Mouse (Mus musculus): Measurements from ENCODE around the gene Fez1. TPM values are rescaled to one million over a fixed set of nuclear protein-coding genes. Genes with fewer than 3 reads are reported as not detected.
A peak's percentile ranks its signal among the peaks of the same experiment; 100 is the strongest.

The Fez1 gene
- polyA plus RNA-seq, 1 experiment from 2014 or later = 715 TPM

- no peak overlapping the region for H3K27ac ChIP-seq (ENCODE audit: low read length)
- H3K27me3 ChIP-seq (replicated peaks; ENCODE audit: control insufficient read depth, insufficient read depth, low read length) = no peaks in the 10 kb centered on the region
- ATAC-seq = no peak
- 67% methylated on average over 6 of the region's 6 CpGs for WGBS
- H3K4me2 ChIP-seq (ENCODE audit: low read length) = no peak overlapping the region
- 0 out of 2 replicates have a peak, but pooled peaks cover 2% of the 10 kb centered on the region for H3K4me1 ChIP-seq (replicated peaks; ENCODE audit: control insufficient read depth, insufficient read depth, low read length)
- H3K9me3 ChIP-seq (ENCODE audit: control insufficient read depth, low read length) = no peaks in the 10 kb centered on the region
- H3K9ac ChIP-seq (replicated peaks; ENCODE audit: low read depth, low read length) = no peak overlapping the region
- no peak overlapping the region for H3K4me3 ChIP-seq (replicated peaks; ENCODE audit: low read length)
- no peaks in the 10 kb centered on the region for H3K36me3 ChIP-seq (ENCODE audit: control insufficient read depth, insufficient read depth)
Measured at GRCm38 (mm10) chr9:36803386-36803785, 18.3 kb upstream of the Fez1 start.

GRCm38 (mm10) chr9:36803926-36804325, 17.7 kb upstream of the Fez1 start:
- Histone ChIP-seq H3K9me3 (ENCODE audit: control insufficient read depth, low read length) (no peaks in the 10 kb centered on the region), H3K9ac (replicated peaks; ENCODE audit: low read depth, low read length) (no peak overlapping the region), H3K36me3 (ENCODE audit: control insufficient read depth, insufficient read depth) (no peaks in the 10 kb centered on the region), H3K4me1 (replicated peaks; ENCODE audit: control insufficient read depth, insufficient read depth, low read length) (0 out of 2 replicates have a peak, but pooled peaks cover 3% of the 10 kb centered on the region), H3K27me3 (replicated peaks; ENCODE audit: control insufficient read depth, insufficient read depth, low read length) (no peaks in the 10 kb centered on the region), H3K4me2 (ENCODE audit: low read length) (no peak overlapping the region), H3K4me3 (replicated peaks; ENCODE audit: low read length) (no peak overlapping the region), H3K27ac (ENCODE audit: low read length) (no peak overlapping the region)
- no peak for ATAC-seq
- WGBS = 85% methylated on average over 3 of the region's 3 CpGs

- no peaks in the 10 kb centered on the region for H3K9me3 ChIP-seq (ENCODE audit: control insufficient read depth, low read length)
- 91% methylated on average over 3 of the region's 3 CpGs for WGBS
- H3K36me3 ChIP-seq (ENCODE audit: control insufficient read depth, insufficient read depth) = no peaks in the 10 kb centered on the region
- 0 out of 2 replicates have a peak, but pooled peaks cover 3% of the 10 kb centered on the region for H3K4me1 ChIP-seq (replicated peaks; ENCODE audit: control insufficient read depth, insufficient read depth, low read length)
- no peak overlapping the region for H3K4me3 ChIP-seq (replicated peaks; ENCODE audit: low read length)
- no peaks in the 10 kb centered on the region for H3K27me3 ChIP-seq (replicated peaks; ENCODE audit: control insufficient read depth, insufficient read depth, low read length)
- H3K27ac ChIP-seq (ENCODE audit: low read length) = no peak overlapping the region
- H3K9ac ChIP-seq (replicated peaks; ENCODE audit: low read depth, low read length) = no peak overlapping the region
- H3K4me2 ChIP-seq (ENCODE audit: low read length) = no peak overlapping the region
- ATAC-seq = no peak
Measured at GRCm38 (mm10) chr9:36805256-36805975, 16.2 kb upstream of the Fez1 start.

GRCm38 (mm10) chr9:36808126-36808785, 13.4 kb upstream of the Fez1 start:
- H3K27ac ChIP-seq (ENCODE audit: low read length) = no peak overlapping the region
- no peaks in the 10 kb centered on the region for H3K36me3 ChIP-seq (ENCODE audit: control insufficient read depth, insufficient read depth)
- H3K4me2 ChIP-seq (ENCODE audit: low read length) = no peak overlapping the region
- H3K9ac ChIP-seq (replicated peaks; ENCODE audit: low read depth, low read length) = no peak overlapping the region
- 0 out of 2 replicates have a peak, but pooled peaks cover 3% of the 10 kb centered on the region for H3K4me1 ChIP-seq (replicated peaks; ENCODE audit: control insufficient read depth, insufficient read depth, low read length)
- 54% methylated on average over 5 of the region's 5 CpGs for WGBS
- H3K9me3 ChIP-seq (ENCODE audit: control insufficient read depth, low read length) = no peaks in the 10 kb centered on the region
- H3K4me3 ChIP-seq (replicated peaks; ENCODE audit: low read length) = no peak overlapping the region
- ATAC-seq = 0 out of 2 replicates have a peak, but pooled peaks have one; percentile 15
- H3K27me3 ChIP-seq (replicated peaks; ENCODE audit: control insufficient read depth, insufficient read depth, low read length) = no peaks in the 10 kb centered on the region

GRCm38 (mm10) chr9:36814486-36814885, 7.2 kb upstream of the Fez1 start:
- Histone ChIP-seq H3K27me3 (replicated peaks; ENCODE audit: control insufficient read depth, insufficient read depth, low read length) (no peaks in the 10 kb centered on the region), H3K9me3 (ENCODE audit: control insufficient read depth, low read length) (no peaks in the 10 kb centered on the region), H3K27ac (ENCODE audit: low read length) (no peak overlapping the region), H3K4me3 (replicated peaks; ENCODE audit: low read length) (no peak overlapping the region), H3K4me1 (replicated peaks; ENCODE audit: control insufficient read depth, insufficient read depth, low read length) (no peaks in the 10 kb centered on the region), H3K9ac (replicated peaks; ENCODE audit: low read depth, low read length) (no peak overlapping the region), H3K4me2 (ENCODE audit: low read length) (no peak overlapping the region), H3K36me3 (ENCODE audit: control insufficient read depth, insufficient read depth) (no peaks in the 10 kb centered on the region)
- no peak for ATAC-seq
- 66% methylated on average over 3 of the region's 3 CpGs for WGBS

GRCm38 (mm10) chr9:36818905-36819304, 2.8 kb upstream of the Fez1 start:
- H3K9ac ChIP-seq (replicated peaks; ENCODE audit: low read depth, low read length) = no peak overlapping the region
- no peaks in the 10 kb centered on the region for H3K9me3 ChIP-seq (ENCODE audit: control insufficient read depth, low read length)
- H3K27ac ChIP-seq (ENCODE audit: low read length) = no peak overlapping the region
- H3K27me3 ChIP-seq (replicated peaks; ENCODE audit: control insufficient read depth, insufficient read depth, low read length) = no peaks in the 10 kb centered on the region
- H3K4me2 ChIP-seq (ENCODE audit: low read length) = no peak overlapping the region
- 51% methylated on average over 4 of the region's 4 CpGs for WGBS
- no peak overlapping the region for H3K4me3 ChIP-seq (replicated peaks; ENCODE audit: low read length)
- peaks cover 19% of the 10 kb centered on the region for H3K4me1 ChIP-seq (replicated peaks; ENCODE audit: control insufficient read depth, insufficient read depth, low read length)
- no peak for ATAC-seq
- no peaks in the 10 kb centered on the region for H3K36me3 ChIP-seq (ENCODE audit: control insufficient read depth, insufficient read depth)

DNA sequence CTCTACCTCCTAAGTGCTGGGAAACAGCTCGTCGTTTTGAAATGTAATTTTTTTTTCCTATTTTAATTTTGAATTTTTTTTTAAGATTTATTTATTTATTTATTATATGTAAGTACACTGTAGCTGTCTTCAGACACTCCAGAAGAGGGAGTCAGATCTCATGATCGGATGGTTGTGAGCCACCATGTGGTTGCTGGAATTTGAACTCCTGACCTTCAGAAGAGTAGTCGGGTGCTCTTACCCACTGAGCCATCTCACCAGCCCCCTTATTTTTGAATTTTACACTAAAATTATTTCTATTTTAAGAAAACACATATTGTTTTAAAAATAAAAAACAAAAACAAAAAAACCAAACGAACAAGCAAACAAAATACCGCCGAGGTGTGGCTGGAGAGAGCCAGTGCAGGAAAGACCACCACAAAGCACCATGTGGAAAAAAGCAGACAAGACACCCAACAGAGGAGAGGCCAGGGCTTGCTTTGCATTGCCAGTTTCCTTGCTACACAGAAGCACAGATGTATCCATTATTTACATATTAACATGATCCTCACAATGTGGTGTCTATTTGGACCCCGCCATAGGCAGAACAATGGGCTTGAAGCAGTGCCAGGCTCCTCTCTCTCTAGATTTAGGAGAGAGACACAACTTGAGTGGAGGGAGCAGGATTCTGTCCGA, 558 bp upstream of the Fez1 start:
- Histone ChIP-seq H3K4me2 (ENCODE audit: low read length) (peak overlapping the region; percentile 70), H3K9ac (replicated peaks; ENCODE audit: low read depth, low read length) (peak overlapping the region; percentile 61), H3K9me3 (ENCODE audit: control insufficient read depth, low read length) (no peaks in the 10 kb centered on the region), H3K4me3 (replicated peaks; ENCODE audit: low read length) (peak overlapping the region; percentile 36), H3K36me3 (ENCODE audit: control insufficient read depth, insufficient read depth) (no peaks in the 10 kb centered on the region), H3K27ac (ENCODE audit: low read length) (peak overlapping the region; percentile 98), H3K4me1 (replicated peaks; ENCODE audit: control insufficient read depth, insufficient read depth, low read length) (peaks cover 19% of the 10 kb centered on the region), H3K27me3 (replicated peaks; ENCODE audit: control insufficient read depth, insufficient read depth, low read length) (no peaks in the 10 kb centered on the region)
- peak; percentile 79 for ATAC-seq
- WGBS = 15% methylated on average over 9 of the region's 9 CpGs

- H3K27ac ChIP-seq (ENCODE audit: low read length) = peak overlapping the region; percentile 98
- 0% methylated on average over 2 of the region's 2 CpGs for WGBS
- ATAC-seq = peak; percentile 47
- H3K27me3 ChIP-seq (replicated peaks; ENCODE audit: control insufficient read depth, insufficient read depth, low read length) = no peaks in the 10 kb centered on the region
- peak overlapping the region; percentile 36 for H3K4me3 ChIP-seq (replicated peaks; ENCODE audit: low read length)
- H3K9me3 ChIP-seq (ENCODE audit: control insufficient read depth, low read length) = no peaks in the 10 kb centered on the region
- no peaks in the 10 kb centered on the region for H3K36me3 ChIP-seq (ENCODE audit: control insufficient read depth, insufficient read depth)
- H3K4me1 ChIP-seq (replicated peaks; ENCODE audit: control insufficient read depth, insufficient read depth, low read length) = peaks cover 21% of the 10 kb centered on the region
- peak overlapping the region; percentile 70 for H3K4me2 ChIP-seq (ENCODE audit: low read length)
- peak overlapping the region; percentile 61 for H3K9ac ChIP-seq (replicated peaks; ENCODE audit: low read depth, low read length)
Measured at GRCm38 (mm10) chr9:36822024-36822423, 360 bp downstream of the Fez1 start.

DNA sequence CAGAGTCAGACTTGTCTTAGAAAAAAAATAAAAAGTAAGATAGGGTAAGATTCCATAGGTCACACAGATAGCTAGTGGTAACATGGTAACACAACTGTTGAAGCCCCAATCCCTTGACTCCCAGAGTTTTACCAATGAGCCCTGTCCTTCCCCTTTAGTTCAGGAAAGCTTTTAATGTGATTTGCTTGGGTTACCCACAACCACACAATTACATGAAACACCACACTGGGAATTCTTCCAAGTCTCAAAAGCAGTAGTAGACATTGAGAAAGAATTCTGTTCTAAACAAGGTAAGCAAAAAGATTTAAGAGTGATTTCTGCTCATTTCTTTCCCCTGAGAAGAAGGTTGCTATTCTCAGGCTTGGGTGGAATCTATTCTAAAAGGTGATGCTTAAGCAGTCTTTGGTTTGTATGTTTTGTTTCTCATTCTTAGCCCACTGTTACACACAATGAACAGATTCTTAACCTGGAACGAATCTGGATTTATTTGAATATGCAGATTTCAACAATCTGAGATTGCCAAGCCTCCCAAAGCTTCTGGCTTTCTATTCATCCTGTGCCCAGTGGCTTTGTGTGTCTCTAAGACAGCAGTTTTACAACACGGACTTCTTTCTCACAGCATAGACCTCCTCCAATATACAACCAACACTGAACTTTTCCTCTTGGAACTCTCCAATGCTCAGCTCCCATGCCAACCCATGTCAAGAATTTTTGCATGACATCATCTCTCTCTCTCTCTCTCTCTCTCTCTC, 5.1 kb downstream of the Fez1 start:
- Histone ChIP-seq H3K9me3 (ENCODE audit: control insufficient read depth, low read length) (no peaks in the 10 kb centered on the region), H3K4me3 (replicated peaks; ENCODE audit: low read length) (no peak overlapping the region), H3K36me3 (ENCODE audit: control insufficient read depth, insufficient read depth) (no peaks in the 10 kb centered on the region), H3K4me1 (replicated peaks; ENCODE audit: control insufficient read depth, insufficient read depth, low read length) (peaks cover 15% of the 10 kb centered on the region), H3K9ac (replicated peaks; ENCODE audit: low read depth, low read length) (no peak overlapping the region), H3K4me2 (ENCODE audit: low read length) (no peak overlapping the region), H3K27me3 (replicated peaks; ENCODE audit: control insufficient read depth, insufficient read depth, low read length) (no peaks in the 10 kb centered on the region), H3K27ac (ENCODE audit: low read length) (no peak overlapping the region)
- WGBS = 11% methylated on average over 2 of the region's 2 CpGs
- peak; percentile 67 for ATAC-seq
